In genomic region chr10:119705348-119705747, GRCm38 (mm10) we compare ENCODE assay signal across 10 mouse cellular contexts.
DNase-seq lines count a peak whose midpoint lies in the region; ATAC-seq lines count a peak whose summit lies in the region.
"Had no signal": no experiment of that assay in that cellular context is flagged by ENCODE, and none has a peak within 500 bp of the region (broad histone marks: within the 10 kb centered on the region; RNA-seq: fewer than 3 reads in every experiment).

No protein-coding gene starts in this region.

- H3K27ac ChIP-seq in forebrain, embryonic 12.5 days, result no peak overlapping the region
- H3K27ac ChIP-seq: embryonic facial prominence, embryonic 12.5 days; hindbrain, embryonic 15.5 days had no signal

- no peak overlapping the region for H3K4me3 ChIP-seq in forebrain, embryonic 12.5 days (replicated peaks)
- H3K4me3 ChIP-seq: embryonic facial prominence, embryonic 12.5 days; hindbrain, embryonic 15.5 days had no signal

- H3K9ac ChIP-seq in forebrain, embryonic 12.5 days, result no peak overlapping the region
- H3K9ac ChIP-seq: embryonic facial prominence, embryonic 12.5 days; hindbrain, embryonic 15.5 days had no signal

- H3K4me2 ChIP-seq in forebrain, embryonic 12.5 days, result no peak overlapping the region
- H3K4me2 ChIP-seq: embryonic facial prominence, embryonic 12.5 days; hindbrain, embryonic 15.5 days had no signal

- no peaks in the 10 kb centered on the region for H3K9me3 ChIP-seq in forebrain, embryonic 12.5 days
- H3K9me3 ChIP-seq: embryonic facial prominence, embryonic 12.5 days; hindbrain, embryonic 15.5 days had no signal

- peak; percentile 22 to 32 for DNase-seq in adrenal gland, postnatal 36 days
- DNase-seq in adrenal gland, adult 2 months, result no peak
- peak; percentile 39 for DNase-seq in lung, postnatal 10 days
- no peak for DNase-seq in lung, adult 18-20 months
- DNase-seq in embryo, embryonic 10.5 days (ENCODE audit: low spot score), result peak; percentile 76
- peak; percentile 45 for DNase-seq in lung, postnatal 36 days
- no peak for DNase-seq in thymus, postnatal 25 days

- H3K36me3 ChIP-seq in forebrain, embryonic 12.5 days (replicated peaks), result no peaks in the 10 kb centered on the region
- H3K36me3 ChIP-seq: embryonic facial prominence, embryonic 12.5 days; hindbrain, embryonic 15.5 days had no signal

- no peaks in the 10 kb centered on the region for H3K27me3 ChIP-seq in forebrain, embryonic 12.5 days
- H3K27me3 ChIP-seq: embryonic facial prominence, embryonic 12.5 days; hindbrain, embryonic 15.5 days had no signal

- no peaks in the 10 kb centered on the region for H3K4me1 ChIP-seq in forebrain, embryonic 12.5 days
- H3K4me1 ChIP-seq: embryonic facial prominence, embryonic 12.5 days; hindbrain, embryonic 15.5 days had no signal

- 65% methylated on average over 4 of the region's 4 CpGs for WGBS in forebrain, embryonic 12.5 days

- no peak for ATAC-seq in forebrain, embryonic 12.5 days (ENCODE audit: low FRiP score)

Comparison
In these comparisons a context has a peak if more than half of its experiments do, and no peak if none do; other contexts are left out.
1. DNase-seq: peak in adrenal gland, postnatal 36 days (2 of 2), lung, postnatal 10 days (single experiment), embryo, embryonic 10.5 days (single experiment) and lung, postnatal 36 days (single experiment); none in adrenal gland, adult 2 months (single experiment), lung, adult 18-20 months (0 of 2) and thymus, postnatal 25 days (single experiment).